ENCODE assay signal across 15 mouse cellular contexts in the genomic region with DNA sequence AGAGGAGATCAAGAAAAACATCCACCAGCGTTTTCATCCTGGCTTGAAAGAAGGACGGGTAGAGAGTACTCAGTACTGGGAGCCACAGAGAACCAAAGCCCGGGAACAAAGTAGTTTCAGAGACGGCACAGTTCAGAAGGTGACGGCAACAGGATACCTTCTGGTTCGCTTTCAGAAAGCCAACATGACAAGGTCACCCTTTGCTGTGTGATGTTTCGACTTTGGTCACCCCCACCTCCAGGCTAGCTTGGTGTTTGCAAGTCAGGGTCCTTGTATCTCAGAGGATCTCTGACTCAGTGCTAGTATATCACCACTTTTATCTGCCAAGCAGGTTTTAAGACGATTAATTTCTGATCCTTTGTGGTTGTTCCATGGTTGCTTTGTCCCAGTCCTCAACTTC.
"Had no signal": no experiment of that assay in that cellular context is flagged by ENCODE, and none has a peak within 500 bp of the region (broad histone marks: within the 10 kb centered on the region; RNA-seq: fewer than 3 reads in every experiment).

No protein-coding gene starts in this region.

- H3K4me1 ChIP-seq: neural tube, embryonic 15.5 days; stomach, embryonic 15.5 days had no signal

- H3K9me3 ChIP-seq: neural tube, embryonic 15.5 days; stomach, embryonic 15.5 days had no signal

- H3K9ac ChIP-seq: neural tube, embryonic 15.5 days; stomach, embryonic 15.5 days had no signal

- H3K4me2 ChIP-seq: neural tube, embryonic 15.5 days; stomach, embryonic 15.5 days had no signal

- H3K27me3 ChIP-seq: neural tube, embryonic 15.5 days; stomach, embryonic 15.5 days had no signal

- H3K4me3 ChIP-seq: neural tube, embryonic 15.5 days; stomach, embryonic 15.5 days had no signal

- DNase-seq: retina, postnatal 1 day; right cerebral cortex, adult 18-20 months; right cerebral cortex, postnatal 14 days; right cerebral cortex, postnatal 25 days; right cerebral cortex, postnatal 4 days; spleen, adult 18-20 months; thymus, adult 18-20 months; thymus, adult 2 months; thymus, postnatal 14 days; thymus, postnatal 25 days; thymus, postnatal 36 days; thymus, postnatal 4 days had no signal

- H3K27ac ChIP-seq: neural tube, embryonic 15.5 days; stomach, embryonic 15.5 days; stomach, postnatal 0 days had no signal

- H3K36me3 ChIP-seq: neural tube, embryonic 15.5 days; stomach, embryonic 15.5 days had no signal
